In genomic region chr2:66941188-66941587, GRCm38 (mm10) we compare ENCODE assay signal across 22 mouse cellular contexts.
"Had no signal": no experiment of that assay in that cellular context is flagged by ENCODE, and none has a peak within 500 bp of the region (broad histone marks: within the 10 kb centered on the region; RNA-seq: fewer than 3 reads in every experiment).

No protein-coding gene starts in this region.

- H3K9me3 ChIP-seq: limb, embryonic 12.5 days; limb, embryonic 15.5 days; midbrain, embryonic 12.5 days; midbrain, embryonic 15.5 days; neural tube, embryonic 12.5 days; neural tube, embryonic 15.5 days had no signal

- H3K36me3 ChIP-seq: limb, embryonic 12.5 days; limb, embryonic 15.5 days; midbrain, embryonic 12.5 days; midbrain, embryonic 15.5 days; neural tube, embryonic 12.5 days; neural tube, embryonic 15.5 days had no signal

- H3K4me3 ChIP-seq: layer of hippocampus, adult 2 months; limb, embryonic 12.5 days; limb, embryonic 15.5 days; midbrain, embryonic 12.5 days; midbrain, embryonic 15.5 days; neural tube, embryonic 12.5 days; neural tube, embryonic 15.5 days had no signal

- DNase-seq: kidney, adult 9 months; kidney, postnatal 14 days; kidney, postnatal 4 days; liver, postnatal 0 days; lung, embryonic 14.5 days; right cerebral cortex, adult 18-20 months; right cerebral cortex, postnatal 14 days; right cerebral cortex, postnatal 4 days; thymus, adult 18-20 months; thymus, postnatal 36 days had no signal

- H3K27me3 ChIP-seq: limb, embryonic 12.5 days; limb, embryonic 15.5 days; midbrain, embryonic 12.5 days; midbrain, embryonic 15.5 days; neural tube, embryonic 12.5 days; neural tube, embryonic 15.5 days had no signal

- ATAC-seq: liver, postnatal 0 days; lung, postnatal 0 days; midbrain, embryonic 15.5 days had no signal

- H3K9ac ChIP-seq: limb, embryonic 12.5 days; limb, embryonic 15.5 days; liver, embryonic 14.5 days; liver, postnatal 0 days; lung, embryonic 14.5 days; midbrain, embryonic 12.5 days; midbrain, embryonic 15.5 days; neural tube, embryonic 12.5 days; neural tube, embryonic 15.5 days had no signal

- H3K4me2 ChIP-seq: limb, embryonic 12.5 days; limb, embryonic 15.5 days; liver, embryonic 11.5 days; lung, embryonic 14.5 days; midbrain, embryonic 12.5 days; midbrain, embryonic 15.5 days; neural tube, embryonic 12.5 days; neural tube, embryonic 15.5 days had no signal

- H3K27ac ChIP-seq: layer of hippocampus, adult 2 months; limb, embryonic 12.5 days; limb, embryonic 15.5 days; liver, embryonic 14.5 days; macrophage; midbrain, embryonic 12.5 days; midbrain, embryonic 15.5 days; neural tube, embryonic 12.5 days; neural tube, embryonic 15.5 days; stomach, postnatal 0 days had no signal

- H3K4me1 ChIP-seq: limb, embryonic 12.5 days; limb, embryonic 15.5 days; midbrain, embryonic 12.5 days; midbrain, embryonic 15.5 days; neural tube, embryonic 12.5 days; neural tube, embryonic 15.5 days had no signal
